Mouse (Mus musculus): ENCODE data around the gene Ptpro. TPM values are rescaled to one million over a fixed set of nuclear protein-coding genes. Genes with fewer than 3 reads are reported as not detected.

The Ptpro gene
- polyA plus RNA-seq, 1 experiment: 3.4 TPM

DNA sequence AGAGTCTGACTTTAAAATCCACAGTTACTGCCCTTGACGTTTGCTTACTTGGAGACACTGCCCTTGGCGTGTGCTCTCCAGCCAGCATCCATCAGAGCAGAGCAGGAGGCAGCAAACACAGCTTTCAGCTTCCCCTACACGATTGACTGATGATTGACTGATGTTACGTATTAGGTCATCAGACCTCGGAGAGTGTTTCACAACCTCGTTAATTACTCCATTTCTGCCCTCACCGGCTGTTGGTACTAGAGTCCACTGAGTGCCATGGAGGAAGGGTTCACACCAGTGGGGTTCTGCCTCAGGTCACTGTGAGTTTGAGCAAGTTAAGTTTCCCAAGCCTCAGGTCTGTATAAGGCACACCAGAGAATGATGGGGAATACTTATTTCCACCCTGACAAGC lies 143.0 kb downstream of the Ptpro start:
- Histone ChIP-seq H3K4me3 (ENCODE audit: insufficient read depth, low read depth, low read length) (no peak overlapping the region), H3K4me1 (ENCODE audit: control insufficient read depth, insufficient read depth, insufficient read length, low read length) (no peaks in the 10 kb centered on the region), H3K27ac (replicated peaks; ENCODE audit: low read depth, low read length) (no peak overlapping the region)

DNA sequence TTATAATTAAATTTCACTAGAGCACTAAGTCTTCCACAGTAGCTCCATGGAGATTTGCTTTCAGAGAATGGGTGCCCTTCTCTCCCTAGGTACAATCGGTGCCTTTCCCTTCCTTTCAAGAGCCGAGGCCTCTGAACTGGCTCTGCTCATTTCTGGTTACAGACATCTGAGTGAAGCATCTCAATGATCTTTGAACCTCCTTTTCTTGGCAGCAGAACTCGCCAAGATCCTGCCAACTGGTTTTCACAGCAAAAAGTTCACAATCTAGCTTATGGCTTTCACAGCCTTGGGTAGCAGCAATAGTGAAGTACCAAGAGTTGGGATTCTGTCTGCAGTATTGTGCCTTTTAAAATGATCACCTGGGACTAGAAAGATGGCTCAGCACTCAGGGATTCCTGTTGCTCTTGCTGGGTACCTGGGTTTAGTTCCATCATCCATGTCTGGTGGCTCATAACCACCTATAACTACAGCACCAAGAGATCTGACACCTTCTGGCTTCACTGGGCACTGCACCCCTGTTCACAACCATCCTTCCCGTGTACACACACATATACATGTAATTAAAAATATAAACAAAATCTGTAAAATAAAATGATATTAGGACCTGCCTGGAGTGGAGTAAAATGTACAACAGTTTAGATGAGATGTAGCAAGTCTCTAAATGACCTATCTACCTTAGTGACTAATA lies 144.1 kb downstream of the Ptpro start:
- no peak overlapping the region for H3K4me3 ChIP-seq (ENCODE audit: insufficient read depth, low read depth, low read length)
- no peaks in the 10 kb centered on the region for H3K4me1 ChIP-seq (ENCODE audit: control insufficient read depth, insufficient read depth, insufficient read length, low read length)
- H3K27ac ChIP-seq (replicated peaks; ENCODE audit: low read depth, low read length): no peak overlapping the region

DNA sequence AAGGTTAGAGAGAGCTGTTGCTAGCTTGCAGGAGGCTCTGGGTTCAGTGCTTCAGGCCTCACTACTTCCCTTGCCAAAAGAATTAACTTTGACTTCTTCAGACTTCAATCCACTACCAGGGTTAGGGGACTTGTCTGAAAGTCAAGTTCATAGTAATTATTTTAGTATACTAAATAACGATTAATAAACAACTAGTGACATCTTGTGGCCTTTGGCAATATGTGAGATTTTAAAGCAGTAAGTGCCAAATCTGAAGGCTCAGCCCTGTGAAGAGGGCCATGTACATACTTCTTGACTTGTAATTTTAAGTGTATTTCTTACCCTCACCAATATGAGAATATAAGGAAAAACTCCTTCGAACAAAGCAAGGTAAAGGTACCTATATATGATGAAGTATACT lies 145.2 kb downstream of the Ptpro start:
- no peak overlapping the region for H3K4me3 ChIP-seq (ENCODE audit: insufficient read depth, low read depth, low read length)
- no peaks in the 10 kb centered on the region for H3K4me1 ChIP-seq (ENCODE audit: control insufficient read depth, insufficient read depth, insufficient read length, low read length)

DNA sequence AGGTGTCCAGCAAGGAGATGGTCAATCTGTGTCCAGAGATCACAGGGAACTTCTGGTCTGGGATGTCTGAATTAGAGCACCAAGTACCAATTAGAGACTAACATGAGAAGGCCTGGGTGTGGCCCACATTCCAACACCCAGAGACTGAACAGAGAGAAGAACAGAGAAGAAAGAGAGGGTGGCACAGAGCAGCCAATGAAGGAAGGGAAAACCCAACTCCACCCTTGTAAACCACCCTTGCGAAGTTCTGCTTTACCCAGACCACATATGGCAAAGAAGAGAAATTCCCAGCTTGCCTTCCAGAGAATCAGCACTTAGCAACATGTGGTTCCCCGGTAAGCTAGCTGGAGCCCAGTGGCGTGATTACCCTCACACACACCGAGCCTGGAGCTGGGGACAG lies 152.1 kb downstream of the Ptpro start:
- Histone ChIP-seq H3K4me3 (ENCODE audit: insufficient read depth, low read depth, low read length) (no peak overlapping the region), H3K27ac (replicated peaks; ENCODE audit: low read depth, low read length) (no peak overlapping the region), H3K4me1 (ENCODE audit: control insufficient read depth, insufficient read depth, insufficient read length, low read length) (no peaks in the 10 kb centered on the region)

More for the DNA sequence above, 145.2 kb downstream of the Ptpro start:
- no peak overlapping the region for H3K27ac ChIP-seq (replicated peaks; ENCODE audit: low read depth, low read length)

DNA sequence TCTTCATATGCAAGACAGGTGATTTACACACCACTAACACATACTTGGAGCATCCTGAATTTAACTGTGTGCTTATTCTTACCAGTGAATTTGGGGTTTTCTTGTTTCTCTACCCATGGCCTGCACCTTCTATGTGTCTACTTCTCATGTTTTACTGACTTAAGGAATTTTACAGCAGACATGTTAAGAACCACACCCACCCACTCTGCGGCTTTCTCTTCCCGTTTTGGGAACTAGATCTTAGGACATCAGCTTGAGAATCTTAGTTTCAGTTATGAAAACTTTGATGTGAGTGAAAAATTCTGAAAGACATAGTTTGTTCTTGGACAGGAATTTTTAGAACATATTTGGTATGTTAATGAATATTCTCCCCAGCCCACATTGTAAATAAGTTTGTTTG lies 153.6 kb downstream of the Ptpro start:
- Histone ChIP-seq H3K4me1 (ENCODE audit: control insufficient read depth, insufficient read depth, insufficient read length, low read length) (no peaks in the 10 kb centered on the region), H3K27ac (replicated peaks; ENCODE audit: low read depth, low read length) (no peak overlapping the region), H3K4me3 (ENCODE audit: insufficient read depth, low read depth, low read length) (no peak overlapping the region)

DNA sequence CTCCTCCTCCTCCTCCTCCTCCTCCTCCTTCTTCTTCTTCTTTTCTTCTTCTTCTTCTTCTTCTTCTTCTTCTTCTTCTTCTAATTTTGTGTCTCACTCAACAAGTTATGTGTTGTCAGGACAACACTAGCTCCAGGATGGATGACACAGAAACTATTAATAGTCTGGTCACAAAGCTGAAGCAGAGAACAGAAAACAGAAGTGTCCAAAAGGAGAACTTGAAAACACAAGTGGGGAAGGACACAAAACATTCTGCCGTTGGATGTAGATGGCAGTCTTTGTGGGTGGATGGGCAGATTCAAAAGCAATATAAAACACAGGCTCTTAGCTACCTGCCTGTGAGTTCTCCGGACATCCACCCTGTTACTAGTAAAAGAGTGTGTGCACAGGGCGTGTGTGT lies 158.4 kb downstream of the Ptpro start:
- Histone ChIP-seq H3K4me1 (ENCODE audit: control insufficient read depth, insufficient read depth, insufficient read length, low read length) (no peaks in the 10 kb centered on the region), H3K4me3 (ENCODE audit: insufficient read depth, low read depth, low read length) (peak overlapping the region; percentile 38), H3K27ac (replicated peaks; ENCODE audit: low read depth, low read length) (peak overlapping the region; percentile 73)

DNA sequence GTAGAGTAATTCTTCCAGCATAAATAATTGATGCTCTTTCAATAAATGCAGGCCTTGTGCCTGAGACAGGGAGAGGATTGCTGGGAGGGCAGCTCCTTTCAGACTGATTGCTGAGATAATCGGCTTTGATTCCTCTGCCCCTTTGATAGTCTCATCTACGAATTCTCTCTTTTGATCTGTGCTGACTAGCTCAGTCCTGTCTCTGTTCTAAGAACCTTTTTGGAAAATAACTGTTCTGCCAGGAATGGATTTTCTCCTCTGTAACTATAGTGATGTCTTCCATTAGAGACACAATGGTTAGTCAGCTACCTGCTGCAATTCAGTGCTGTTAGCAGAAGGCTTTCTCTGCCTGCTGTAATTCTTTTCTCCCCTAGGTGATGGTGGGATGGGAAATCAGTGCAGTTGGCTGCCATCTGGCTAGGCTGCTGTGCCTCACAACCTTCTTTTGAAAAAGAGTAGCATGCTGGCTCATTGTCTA lies 159.8 kb downstream of the Ptpro start:
- Histone ChIP-seq H3K27ac (replicated peaks; ENCODE audit: low read depth, low read length) (no peak overlapping the region; the same call in 1 of the 2 replicates), H3K4me1 (ENCODE audit: control insufficient read depth, insufficient read depth, insufficient read length, low read length) (no peaks in the 10 kb centered on the region), H3K4me3 (ENCODE audit: insufficient read depth, low read depth, low read length) (peak overlapping the region; percentile 22)

DNA sequence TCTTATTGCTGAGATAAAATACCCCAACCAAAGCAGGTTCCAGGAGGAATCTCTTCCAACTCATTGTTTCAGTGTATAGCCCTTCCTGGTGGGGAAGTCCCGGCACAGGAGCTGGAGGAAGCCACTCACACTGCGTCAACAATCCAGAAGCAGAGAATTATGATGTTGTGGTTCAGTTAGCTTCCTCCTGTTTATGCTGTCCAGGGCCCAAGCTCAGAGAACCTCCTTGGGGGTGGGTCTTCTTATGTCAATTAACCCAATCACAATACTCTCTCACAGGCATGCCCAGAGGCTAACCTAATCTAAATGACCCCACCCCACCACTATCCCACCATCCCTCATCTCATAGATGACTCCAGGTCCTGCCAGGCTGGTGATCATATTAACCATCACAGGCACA lies 160.9 kb downstream of the Ptpro start:
- Histone ChIP-seq H3K27ac (replicated peaks; ENCODE audit: low read depth, low read length) (no peak overlapping the region), H3K4me1 (ENCODE audit: control insufficient read depth, insufficient read depth, insufficient read length, low read length) (no peaks in the 10 kb centered on the region), H3K4me3 (ENCODE audit: insufficient read depth, low read depth, low read length) (no peak overlapping the region)

DNA sequence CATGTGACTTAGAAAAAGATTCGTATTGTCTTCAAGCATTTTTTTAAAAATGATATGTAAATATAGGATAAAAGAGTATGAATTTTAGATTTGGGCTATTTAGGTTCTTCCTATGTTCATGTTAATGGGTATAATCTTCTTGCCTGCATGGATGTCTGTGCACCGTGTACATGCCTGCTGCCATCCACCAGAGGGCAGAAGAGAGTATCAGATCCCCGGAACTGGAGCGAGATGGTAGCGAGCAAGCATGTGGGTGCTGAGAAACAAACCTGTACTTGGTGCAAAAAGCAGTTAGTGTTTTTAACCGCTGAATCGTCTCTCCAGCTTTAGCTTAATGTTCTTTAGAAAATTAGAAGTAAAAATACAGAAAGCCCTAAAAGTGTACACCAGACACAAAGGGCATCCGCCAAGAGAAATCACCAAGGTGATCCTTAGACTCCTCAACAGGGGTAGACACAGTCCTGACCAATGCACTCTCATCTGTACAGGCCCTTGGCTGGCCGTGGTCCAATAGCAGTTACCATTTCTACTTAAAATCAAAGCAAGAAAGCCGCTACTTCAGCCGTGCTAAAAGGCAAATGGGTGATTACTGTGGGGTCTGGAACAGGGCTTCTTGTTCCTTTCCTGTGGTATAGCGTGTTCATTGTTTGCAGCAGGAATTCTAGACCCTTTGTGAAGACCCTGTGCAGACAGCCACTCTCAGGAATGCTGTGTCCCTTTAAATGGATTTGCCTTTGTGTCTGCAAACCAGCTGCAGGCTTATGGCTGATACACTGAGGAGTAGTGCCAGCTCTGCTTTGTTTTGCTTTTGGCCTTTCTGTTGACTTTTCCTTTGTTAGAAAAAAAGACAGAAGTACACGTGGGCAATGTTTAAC lies 162.6 kb downstream of the Ptpro start:
- H3K4me3 ChIP-seq (ENCODE audit: insufficient read depth, low read depth, low read length): no peak overlapping the region
- H3K27ac ChIP-seq (replicated peaks; ENCODE audit: low read depth, low read length): no peak overlapping the region
- no peaks in the 10 kb centered on the region for H3K4me1 ChIP-seq (ENCODE audit: control insufficient read depth, insufficient read depth, insufficient read length, low read length)

DNA sequence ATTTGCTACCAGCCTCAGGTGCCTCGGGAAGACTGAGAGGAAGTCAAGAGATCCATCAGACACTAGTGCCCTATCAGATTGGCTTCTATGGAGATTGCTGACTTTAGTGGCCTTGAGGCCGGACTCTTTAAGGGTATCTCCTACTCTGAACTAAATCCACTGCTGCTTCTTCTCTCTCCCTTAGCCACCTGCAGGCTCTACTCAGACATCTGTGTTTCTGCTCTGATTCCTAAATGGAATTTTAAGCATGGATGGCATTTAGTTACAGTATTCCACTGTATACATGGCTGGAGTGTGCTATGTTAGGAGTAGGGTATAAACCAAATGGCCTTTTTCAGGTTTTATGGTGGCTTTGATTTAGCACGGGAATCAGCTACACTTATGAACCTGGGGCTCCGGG lies 170.7 kb downstream of the Ptpro start:
- no peaks in the 10 kb centered on the region for H3K4me1 ChIP-seq (ENCODE audit: control insufficient read depth, insufficient read depth, insufficient read length, low read length)
- H3K4me3 ChIP-seq (ENCODE audit: insufficient read depth, low read depth, low read length): no peak overlapping the region
- no peak overlapping the region for H3K27ac ChIP-seq (replicated peaks; ENCODE audit: low read depth, low read length)

DNA sequence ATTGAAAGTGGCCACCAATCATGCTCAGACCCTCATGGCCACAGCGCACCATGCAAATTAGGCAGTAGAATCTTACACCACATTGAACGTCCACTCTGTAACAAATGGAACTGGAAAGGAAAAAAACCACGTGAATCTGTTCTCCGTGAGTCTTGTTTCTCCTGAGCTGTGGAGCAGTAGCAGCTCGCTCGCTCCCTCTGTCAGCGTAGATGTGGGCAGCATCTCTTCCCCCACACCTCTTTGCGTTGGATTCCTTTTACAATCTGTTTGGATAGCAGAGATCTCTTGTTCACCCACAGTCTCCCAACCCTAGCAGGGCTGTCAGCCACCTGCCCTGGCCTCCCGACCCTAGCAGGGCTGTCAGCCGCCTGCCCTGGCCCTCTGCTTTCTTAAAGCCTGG lies 171.7 kb downstream of the Ptpro start:
- Histone ChIP-seq H3K4me3 (ENCODE audit: insufficient read depth, low read depth, low read length) (no peak overlapping the region), H3K4me1 (ENCODE audit: control insufficient read depth, insufficient read depth, insufficient read length, low read length) (no peaks in the 10 kb centered on the region), H3K27ac (replicated peaks; ENCODE audit: low read depth, low read length) (no peak overlapping the region)

DNA sequence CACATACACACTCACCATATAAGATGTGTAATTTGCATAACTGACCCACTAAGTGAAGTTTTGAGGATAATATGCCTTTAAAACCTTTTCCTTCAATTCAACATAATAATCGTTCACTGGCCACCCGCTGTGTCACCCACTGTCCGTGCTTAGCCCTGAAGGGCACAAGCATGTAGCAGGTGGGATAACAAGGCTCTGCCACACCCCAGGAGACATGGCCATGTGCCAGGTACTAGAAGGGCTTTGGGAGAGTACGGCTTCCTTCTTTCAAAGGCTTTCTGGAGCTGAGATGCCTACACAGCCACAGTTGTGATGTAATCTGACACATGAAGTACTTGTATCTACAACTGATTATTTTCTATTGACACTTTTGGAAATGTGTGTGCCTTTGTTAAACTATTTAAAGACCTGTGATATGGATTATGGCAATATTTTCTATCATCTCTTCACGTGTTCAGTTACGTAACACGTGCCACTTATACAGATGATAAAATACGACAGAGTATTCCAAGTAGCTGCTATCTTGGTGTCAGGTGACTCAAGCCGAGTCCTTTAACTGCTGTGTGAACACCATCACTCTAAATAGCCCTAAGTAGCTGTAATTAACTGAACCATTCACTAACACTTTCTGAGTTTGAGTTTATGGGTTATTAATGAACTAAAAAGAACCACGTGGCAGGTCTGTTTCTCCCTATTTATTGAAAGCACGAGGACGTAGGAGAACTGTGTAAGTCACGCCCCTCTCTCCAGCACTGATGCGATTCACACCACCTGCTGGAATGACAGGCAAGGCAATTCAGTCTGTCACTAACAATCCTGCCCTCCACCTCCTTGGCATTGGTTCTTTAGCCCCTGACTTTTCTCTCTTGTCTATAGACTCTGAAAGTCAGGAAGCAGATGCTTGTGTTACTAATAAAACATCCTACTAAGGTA lies 173.6 kb downstream of the Ptpro start:
- no peaks in the 10 kb centered on the region for H3K4me1 ChIP-seq (ENCODE audit: control insufficient read depth, insufficient read depth, insufficient read length, low read length)
- H3K27ac ChIP-seq (replicated peaks; ENCODE audit: low read depth, low read length): no peak overlapping the region
- H3K4me3 ChIP-seq (ENCODE audit: insufficient read depth, low read depth, low read length): no peak overlapping the region

DNA sequence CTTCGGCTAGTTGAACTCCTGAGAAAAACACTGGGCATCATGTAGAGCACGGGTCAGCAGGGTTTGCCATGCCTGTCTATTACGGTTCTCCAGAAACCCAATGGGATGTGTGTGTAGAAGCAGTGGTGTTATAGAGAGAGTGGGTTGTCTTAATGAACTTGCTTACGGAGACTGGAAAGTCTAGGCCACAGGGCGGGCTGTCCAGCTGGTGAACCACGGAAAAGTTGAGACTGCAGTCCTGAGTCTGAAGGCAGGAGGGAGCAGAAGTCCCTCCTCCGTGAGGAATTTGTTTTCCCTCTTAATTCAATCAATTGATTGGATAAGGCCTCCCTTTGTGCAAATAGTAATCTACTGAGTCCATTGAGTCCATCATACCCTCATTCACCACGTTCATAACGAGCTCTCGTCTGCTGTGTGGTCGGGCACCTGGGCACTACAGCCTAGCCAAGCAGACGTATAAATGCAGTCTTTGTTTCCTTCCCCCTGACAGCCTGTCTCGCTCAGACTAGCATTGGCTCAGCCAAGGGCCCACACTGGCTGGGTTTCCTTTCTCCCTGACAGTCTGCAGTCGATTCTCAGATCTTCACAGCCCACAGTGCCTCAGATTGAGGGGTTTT lies 181.5 kb downstream of the Ptpro start:
- Histone ChIP-seq H3K27ac (replicated peaks; ENCODE audit: low read depth, low read length) (no peak overlapping the region), H3K4me3 (ENCODE audit: insufficient read depth, low read depth, low read length) (no peak overlapping the region), H3K4me1 (ENCODE audit: control insufficient read depth, insufficient read depth, insufficient read length, low read length) (no peaks in the 10 kb centered on the region)

DNA sequence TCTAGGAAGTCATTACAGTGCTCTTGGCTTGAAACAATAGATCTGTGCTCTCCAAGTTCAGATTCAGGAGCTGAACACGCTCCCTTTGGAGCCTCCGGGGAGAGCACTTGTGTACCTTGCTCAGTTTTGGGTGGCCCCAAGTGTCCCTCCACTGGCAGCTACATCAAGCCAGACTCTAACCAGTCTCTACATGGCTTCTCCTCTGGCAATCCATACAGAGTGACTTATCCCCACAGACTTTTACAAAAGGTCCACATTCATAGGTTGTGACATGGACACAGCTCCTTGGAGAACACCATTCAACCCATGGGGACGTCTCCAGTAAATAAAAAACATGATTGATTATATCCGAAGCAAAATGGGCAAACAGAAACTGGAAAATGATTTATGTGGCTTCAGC lies 185.4 kb downstream of the Ptpro start:
- Histone ChIP-seq H3K4me3 (ENCODE audit: insufficient read depth, low read depth, low read length) (no peak overlapping the region), H3K4me1 (ENCODE audit: control insufficient read depth, insufficient read depth, insufficient read length, low read length) (no peaks in the 10 kb centered on the region), H3K27ac (replicated peaks; ENCODE audit: low read depth, low read length) (no peak overlapping the region)

Data from brown adipose tissue, adult 24 weeks (tissue).